Mouse (Mus musculus) kidney, adult 10 weeks (tissue): ENCODE data around the gene Dcaf12l2. TPM values are rescaled to one million over a fixed set of nuclear protein-coding genes. Genes with fewer than 3 reads are reported as not detected.

ENCODE experiments used
- polyA plus RNA-seq: library from polyadenylated mRNA; stranded (reverse); fragments of 350-450 nt; fragmentation: Illumina TruSeq; extraction: RNeasy Lipid Tissue Mini Kit (QIAGEN cat#74804); gene quantifications from one replicate; pipeline ENCODE4 v1.2.3, GENCODE M21; 2014; ENCODE audit warnings: low read depth, low replicate concordance

Dcaf12l2 gene
- polyA plus RNA-seq: not detected

DNA sequence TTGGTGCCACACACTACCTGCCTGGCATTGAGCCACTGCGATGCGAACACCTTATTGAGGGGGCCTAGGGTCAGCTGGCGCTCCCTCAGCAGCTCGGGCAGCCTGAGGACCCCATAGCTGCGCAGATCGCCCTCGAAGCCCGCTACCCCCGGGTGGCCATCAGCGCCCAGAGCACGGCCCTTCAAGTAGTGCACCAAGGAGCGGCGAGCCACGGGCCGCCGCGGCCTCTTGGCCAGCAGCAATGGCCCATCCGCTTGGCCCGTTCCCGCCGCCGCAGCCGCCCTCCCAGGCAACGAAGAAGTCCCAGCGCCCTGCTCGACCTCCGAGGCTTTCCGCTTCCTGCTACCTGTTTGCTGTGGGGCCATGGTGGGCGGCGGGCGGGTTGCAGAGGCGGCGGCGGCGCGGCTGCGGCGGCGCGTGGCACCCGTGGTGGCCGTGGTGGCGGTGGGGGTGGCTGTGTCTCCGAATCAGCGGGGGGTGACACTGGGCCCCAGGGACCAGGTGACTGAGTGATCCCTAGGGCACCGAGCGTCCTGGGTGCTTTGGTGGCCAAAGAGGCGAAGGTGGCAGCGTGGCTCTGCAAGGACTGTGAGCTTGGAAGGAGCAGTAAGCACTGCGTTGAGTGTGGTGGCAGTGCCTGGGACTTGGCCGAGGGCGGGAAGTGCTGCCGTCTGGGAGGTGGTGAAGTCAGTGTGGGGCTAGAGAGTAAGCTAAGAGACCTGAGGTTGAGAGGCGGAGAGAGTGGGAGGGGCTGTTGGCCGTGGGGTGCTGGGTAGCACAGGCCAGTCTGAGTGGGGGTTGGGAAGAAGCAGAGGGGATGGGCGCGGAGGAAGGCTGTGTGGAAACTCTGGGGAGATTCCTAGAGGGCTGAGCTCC, at the start of gene Dcaf12l2:
Dcaf12l2 (minus strand) TSS at position 697 of the 876 bp plus-strand sequence.

